ENCODE assay signal across 27 mouse cellular contexts in genomic region chr10:117483091-117483600, GRCm38 (mm10).
"Had no signal": no experiment of that assay in that cellular context is flagged by ENCODE, and none has a peak within 500 bp of the region (broad histone marks: within the 10 kb centered on the region; RNA-seq: fewer than 3 reads in every experiment).

No protein-coding gene starts in this region.

- DNase-seq: left cerebral cortex, postnatal 4 days; liver; liver, embryonic 13.5 days; liver, postnatal 0 days; lung, adult 18-20 months; lung, adult 2 months; lung, embryonic 14.5 days; lung, postnatal 10 days; lung, postnatal 14 days; lung, postnatal 36 days; lung, postnatal 4 days; midbrain, embryonic 14.5 days had no signal

- H3K27ac ChIP-seq: limb, embryonic 10.5 days; limb, embryonic 12.5 days; limb, embryonic 13.5 days; limb, embryonic 15.5 days; liver, embryonic 12.5 days; liver, embryonic 13.5 days; liver, embryonic 14.5 days; liver, embryonic 15.5 days; lung, embryonic 15.5 days; macrophage; midbrain, embryonic 10.5 days; midbrain, embryonic 12.5 days; midbrain, embryonic 13.5 days; midbrain, embryonic 15.5 days had no signal

- H3K4me3 ChIP-seq: limb, embryonic 10.5 days; limb, embryonic 12.5 days; limb, embryonic 13.5 days; limb, embryonic 15.5 days; liver, embryonic 12.5 days; liver, embryonic 13.5 days; liver, embryonic 15.5 days; lung, embryonic 15.5 days; megakaryocyte, embryonic 14.5 days; midbrain, embryonic 10.5 days; midbrain, embryonic 12.5 days; midbrain, embryonic 13.5 days; midbrain, embryonic 15.5 days; myocyte had no signal
